Mouse (Mus musculus): Measurements from ENCODE around the gene Prox2.

Gene Prox2

GRCm38 (mm10) chr12:85129426-85129978 is 18.9 kb upstream of the Prox2 start:
- DNase-seq, result no peak

- DNase-seq, result no peak
These were observed 16.5 kb upstream of the Prox2 start for GRCm38 (mm10) chr12:85126986-85127603.

GRCm38 (mm10) chr12:85124751-85125150 is 14.2 kb upstream of the Prox2 start:
- no peak for DNase-seq

GRCm38 (mm10) chr12:85123645-85124044 is 13.1 kb upstream of the Prox2 start:
- DNase-seq, result no peak

GRCm38 (mm10) chr12:85123108-85123530 is 12.6 kb upstream of the Prox2 start:
- no peak for DNase-seq

- no peak for DNase-seq
These were observed 11.4 kb upstream of the Prox2 start for GRCm38 (mm10) chr12:85121806-85122459.

- DNase-seq, result peak; percentile 51 to 67
These were observed 5.1 kb upstream of the Prox2 start for GRCm38 (mm10) chr12:85115678-85116077.

- no peak for DNase-seq
These were observed 3.4 kb upstream of the Prox2 start for GRCm38 (mm10) chr12:85113917-85114316.

GRCm38 (mm10) chr12:85113337-85113736 is 2.8 kb upstream of the Prox2 start:
- DNase-seq, result no peak

GRCm38 (mm10) chr12:85112550-85113251 is 2.1 kb upstream of the Prox2 start:
- DNase-seq, result no peak

- peak in 1 of 2 experiments; percentile 21 for DNase-seq
These were observed 405 bp downstream of the Prox2 start for GRCm38 (mm10) chr12:85110011-85110697.

GRCm38 (mm10) chr12:85109426-85109825 is 1.1 kb downstream of the Prox2 start:
- DNase-seq, result no peak

- DNase-seq, result no peak
These were observed 1.9 kb downstream of the Prox2 start for GRCm38 (mm10) chr12:85108643-85109042.

- DNase-seq, result no peak
These were observed 4.3 kb downstream of the Prox2 start for GRCm38 (mm10) chr12:85106292-85106691.

- DNase-seq, result no peak
These were observed 5.8 kb downstream of the Prox2 start for GRCm38 (mm10) chr12:85104789-85105188.

- DNase-seq, result no peak
These were observed 7.5 kb downstream of the Prox2 start for GRCm38 (mm10) chr12:85103096-85103495.

- DNase-seq, result no peak
These were observed 8.9 kb downstream of the Prox2 start for GRCm38 (mm10) chr12:85101521-85102106.

- peak in 1 of 2 experiments; percentile 35 for DNase-seq
These were observed 9.6 kb downstream of the Prox2 start for GRCm38 (mm10) chr12:85101001-85101400.

- peak; percentile 19 to 38 for DNase-seq
These were observed 14.7 kb downstream of the Prox2 start for GRCm38 (mm10) chr12:85095859-85096258.

- DNase-seq, result no peak
These were observed 15.4 kb downstream of the Prox2 start for GRCm38 (mm10) chr12:85095146-85095545.

GRCm38 (mm10) chr12:85094706-85095105 is 15.9 kb downstream of the Prox2 start:
- peak; percentile 19 to 55 for DNase-seq

GRCm38 (mm10) chr12:85094010-85094409 is 16.5 kb downstream of the Prox2 start:
- DNase-seq, result peak; percentile 81 to 85

GRCm38 (mm10) chr12:85092214-85092613 is 18.3 kb downstream of the Prox2 start:
- DNase-seq, result peak; percentile 49 to 75

Data from lung, postnatal 4 days (tissue).